Mouse (Mus musculus): ENCODE results near the gene Cd300c. TPM values are rescaled to one million over a fixed set of nuclear protein-coding genes. Genes with fewer than 3 reads are reported as not detected.
"Not testable (repeated sequence)": the region's sequence is repeated elsewhere in the genome, so short reads cannot be mapped to it uniquely, and the experiment has no call there.

The Cd300c gene
- not detected in 2 replicates for polyA plus RNA-seq (2014; fragmentation: Nextera tagmentation; extraction: Ambion mirVana)

GRCm38 (mm10) chr11:114968752-114969207, at the start of gene Cd300c:
TSS of gene Cd300c (minus strand) at chr11:114969157.
- Histone ChIP-seq H3K9me3 (ENCODE audit: control insufficient read depth, low read length) (no peaks in the 10 kb centered on the region), H3K4me3 (ENCODE audit: low read depth, low read length) (no peak within 1 kb of the TSS), H3K27me3 (ENCODE audit: control insufficient read depth, insufficient read depth, low read length) (no peaks in the 10 kb centered on the region), H3K27ac (ENCODE audit: low read depth, low read length) (no peak within 1 kb of the TSS), H3K4me1 (ENCODE audit: control insufficient read depth, insufficient read depth, low read length) (no peaks in the 10 kb centered on the region), H3K4me2 (no peak within 1 kb of the TSS), H3K36me3 (ENCODE audit: control insufficient read depth, insufficient read depth, low read length) (no peaks in the 10 kb centered on the region), H3K9ac (ENCODE audit: low read length) (no peak within 1 kb of the TSS)
- DNase-seq (ENCODE audit: low spot score, missing footprints) (no peak), ATAC-seq (ENCODE audit: low FRiP score) (no peak)
- WGBS: 82% methylated on average over 9 of the region's 9 CpGs

DNA sequence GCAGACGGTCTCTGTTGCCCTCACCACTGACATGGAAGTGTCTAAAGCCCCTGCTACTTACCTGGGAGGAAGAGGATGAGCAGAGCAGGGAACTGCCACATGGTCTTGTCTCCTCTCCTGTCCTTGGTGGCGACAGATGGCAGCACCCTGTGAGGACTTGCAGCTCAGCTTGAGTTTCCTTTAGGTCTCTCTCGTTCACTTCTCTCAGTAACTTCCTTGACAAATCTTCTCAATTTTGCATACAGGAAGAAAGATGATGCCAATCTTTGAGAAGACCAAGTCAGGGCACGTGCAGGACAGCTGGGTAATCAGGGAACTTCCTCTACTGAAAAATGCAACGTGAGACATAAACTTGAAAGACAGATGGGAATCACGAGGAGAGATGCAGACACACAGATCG, 47.1 kb upstream of the Cd300c start, which contains the start of gene Cd300ld2:
TSS of gene Cd300ld2 (minus strand) at position 101 of the 400 bp plus-strand sequence.
- H3K27me3 ChIP-seq (ENCODE audit: control insufficient read depth, insufficient read depth, low read length); DNase-seq (ENCODE audit: low spot score, missing footprints); H3K4me2 ChIP-seq; ATAC-seq (ENCODE audit: low FRiP score); H3K27ac ChIP-seq (ENCODE audit: low read depth, low read length); H3K9ac ChIP-seq (ENCODE audit: low read length); H3K4me3 ChIP-seq (ENCODE audit: low read depth, low read length); H3K9me3 ChIP-seq (ENCODE audit: control insufficient read depth, low read length); H3K4me1 ChIP-seq (ENCODE audit: control insufficient read depth, insufficient read depth, low read length); H3K36me3 ChIP-seq (ENCODE audit: control insufficient read depth, insufficient read depth, low read length): not testable (repeated sequence)
- WGBS: no CpG with 5 or more reads among the region's 7 CpGs

GRCm38 (mm10) chr11:115004070-115004469, 35.1 kb upstream of the Cd300c start:
- no peak overlapping the region for H3K9ac ChIP-seq (ENCODE audit: low read length)
- no peaks in the 10 kb centered on the region for H3K36me3 ChIP-seq (ENCODE audit: control insufficient read depth, insufficient read depth, low read length)
- no peak overlapping the region for H3K4me2 ChIP-seq
- H3K4me3 ChIP-seq (ENCODE audit: low read depth, low read length): no peak overlapping the region
- H3K9me3 ChIP-seq (ENCODE audit: control insufficient read depth, low read length): no peaks in the 10 kb centered on the region
- H3K27me3 ChIP-seq (ENCODE audit: control insufficient read depth, insufficient read depth, low read length): no peaks in the 10 kb centered on the region
- WGBS: 87% methylated on average over 5 of the region's 5 CpGs
- DNase-seq (ENCODE audit: low spot score, missing footprints) (no peak), ATAC-seq (ENCODE audit: low FRiP score) (no peak)
- H3K4me1 ChIP-seq (ENCODE audit: control insufficient read depth, insufficient read depth, low read length): no peaks in the 10 kb centered on the region
- H3K27ac ChIP-seq (ENCODE audit: low read depth, low read length): no peak overlapping the region

DNA sequence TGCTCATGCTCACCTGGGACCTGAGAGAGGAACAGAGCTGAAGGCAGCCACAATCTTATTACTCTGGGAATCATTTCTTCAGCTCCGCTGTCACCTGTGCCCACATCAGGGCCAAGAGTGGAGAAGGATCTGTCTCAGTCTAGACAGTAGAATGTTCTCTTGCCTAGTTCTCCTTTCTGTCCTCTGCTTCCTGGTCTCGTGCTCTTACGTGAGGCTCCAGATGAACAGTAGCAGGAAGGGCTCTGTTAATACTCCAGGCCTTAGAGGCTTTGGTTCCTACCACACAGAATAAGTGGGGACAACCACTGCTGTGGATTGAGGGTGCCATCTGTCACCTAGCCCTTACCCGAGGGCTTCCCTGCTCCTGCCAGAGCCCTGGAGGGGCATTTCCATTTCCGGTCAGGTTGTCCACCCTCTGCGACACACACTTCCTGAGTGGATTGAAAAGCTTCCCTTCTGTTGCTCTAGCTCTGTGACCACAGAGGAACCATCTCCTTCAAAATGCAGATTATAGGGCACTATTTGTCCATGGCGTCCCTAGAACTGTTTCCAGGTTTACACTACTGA, 32.6 kb upstream of the Cd300c start, which contains the start of gene Cd300c2:
TSS of gene Cd300c2 (minus strand) at position 407 of the 567 bp plus-strand sequence.
- DNase-seq (ENCODE audit: low spot score, missing footprints): no peak
- WGBS: 91% methylated on average over 7 of the region's 7 CpGs
- no peak within 1 kb of the TSS for H3K4me2 ChIP-seq

DNA sequence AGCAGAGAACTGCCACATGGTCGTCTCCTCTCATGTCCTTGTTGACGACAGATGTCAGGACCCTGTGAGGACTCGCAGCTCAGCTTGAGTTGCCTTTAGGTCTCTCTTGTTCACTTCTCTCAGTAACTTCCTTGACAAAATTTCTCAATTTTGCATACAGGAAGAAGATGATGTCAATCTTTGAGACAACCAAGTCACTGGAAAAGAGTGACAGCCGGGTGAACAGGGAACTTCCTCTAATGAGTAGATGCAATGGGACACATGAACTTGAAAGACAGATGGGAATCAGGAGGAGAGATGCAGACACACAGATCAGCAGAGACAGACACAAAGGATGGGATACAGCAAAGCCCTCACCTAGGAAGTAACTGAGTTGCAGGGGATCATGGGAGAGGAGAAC, 20.8 kb upstream of the Cd300c start, which contains the start of gene Cd300ld:
TSS of gene Cd300ld (minus strand) at position 130 of the 400 bp plus-strand sequence.
- H3K27ac ChIP-seq (ENCODE audit: low read depth, low read length): no peak within 1 kb of the TSS
- no peaks in the 10 kb centered on the region for H3K36me3 ChIP-seq (ENCODE audit: control insufficient read depth, insufficient read depth, low read length)
- WGBS: 82% methylated on average over 4 of the region's 4 CpGs
- ATAC-seq (ENCODE audit: low FRiP score) (no peak), DNase-seq (ENCODE audit: low spot score, missing footprints) (no peak)
- H3K9me3 ChIP-seq (ENCODE audit: control insufficient read depth, low read length): no peaks in the 10 kb centered on the region
- no peak within 1 kb of the TSS for H3K4me3 ChIP-seq (ENCODE audit: low read depth, low read length)
- no peaks in the 10 kb centered on the region for H3K4me1 ChIP-seq (ENCODE audit: control insufficient read depth, insufficient read depth, low read length)
- no peak within 1 kb of the TSS for H3K9ac ChIP-seq (ENCODE audit: low read length)
- H3K4me2 ChIP-seq: no peak within 1 kb of the TSS
- H3K27me3 ChIP-seq (ENCODE audit: control insufficient read depth, insufficient read depth, low read length): no peaks in the 10 kb centered on the region

More for the DNA sequence above, 32.6 kb upstream of the Cd300c start, which contains the start of gene Cd300c2:
- Histone ChIP-seq H3K27me3 (ENCODE audit: control insufficient read depth, insufficient read depth, low read length) (no peaks in the 10 kb centered on the region), H3K36me3 (ENCODE audit: control insufficient read depth, insufficient read depth, low read length) (no peaks in the 10 kb centered on the region), H3K4me1 (ENCODE audit: control insufficient read depth, insufficient read depth, low read length) (no peaks in the 10 kb centered on the region), H3K27ac (ENCODE audit: low read depth, low read length) (no peak within 1 kb of the TSS), H3K4me3 (ENCODE audit: low read depth, low read length) (no peak within 1 kb of the TSS), H3K9me3 (ENCODE audit: control insufficient read depth, low read length) (no peaks in the 10 kb centered on the region), H3K9ac (ENCODE audit: low read length) (no peak within 1 kb of the TSS)
- ATAC-seq (ENCODE audit: low FRiP score): no peak

DNA sequence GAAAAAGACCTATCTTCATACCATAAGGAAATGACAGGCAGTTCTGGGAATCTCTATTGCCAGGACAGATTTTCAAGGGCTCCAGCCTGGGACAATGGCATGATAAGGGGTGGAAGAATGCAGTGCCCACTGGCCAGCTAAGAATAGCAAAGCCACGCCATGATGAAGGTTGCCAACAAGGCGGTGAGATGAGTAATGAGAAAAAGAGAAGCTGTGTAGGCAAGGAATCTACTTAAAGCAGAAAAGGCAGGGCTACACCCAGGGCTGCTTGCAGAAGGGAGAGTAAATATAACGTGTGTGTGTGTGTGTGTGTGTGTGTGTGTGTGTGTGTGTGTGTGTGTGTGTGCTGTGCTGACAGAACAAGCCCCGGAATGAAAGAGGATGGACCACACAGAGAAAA, 12.9 kb upstream of the Cd300c start:
- no peak for DNase-seq (ENCODE audit: low spot score, missing footprints)
- no peak for ATAC-seq (ENCODE audit: low FRiP score)
- no peak overlapping the region for H3K9ac ChIP-seq (ENCODE audit: low read length)
- no peaks in the 10 kb centered on the region for H3K4me1 ChIP-seq (ENCODE audit: control insufficient read depth, insufficient read depth, low read length)
- 78% methylated on average over 4 of the region's 4 CpGs for WGBS
- H3K9me3 ChIP-seq (ENCODE audit: control insufficient read depth, low read length): peaks cover 9% of the 10 kb centered on the region; the same call in 1 of the 2 replicates
- H3K4me2 ChIP-seq: no peak overlapping the region
- no peak overlapping the region for H3K4me3 ChIP-seq (ENCODE audit: low read depth, low read length)
- no peak overlapping the region for H3K27ac ChIP-seq (ENCODE audit: low read depth, low read length)
- no peaks in the 10 kb centered on the region for H3K36me3 ChIP-seq (ENCODE audit: control insufficient read depth, insufficient read depth, low read length)
- no peaks in the 10 kb centered on the region for H3K27me3 ChIP-seq (ENCODE audit: control insufficient read depth, insufficient read depth, low read length)

DNA sequence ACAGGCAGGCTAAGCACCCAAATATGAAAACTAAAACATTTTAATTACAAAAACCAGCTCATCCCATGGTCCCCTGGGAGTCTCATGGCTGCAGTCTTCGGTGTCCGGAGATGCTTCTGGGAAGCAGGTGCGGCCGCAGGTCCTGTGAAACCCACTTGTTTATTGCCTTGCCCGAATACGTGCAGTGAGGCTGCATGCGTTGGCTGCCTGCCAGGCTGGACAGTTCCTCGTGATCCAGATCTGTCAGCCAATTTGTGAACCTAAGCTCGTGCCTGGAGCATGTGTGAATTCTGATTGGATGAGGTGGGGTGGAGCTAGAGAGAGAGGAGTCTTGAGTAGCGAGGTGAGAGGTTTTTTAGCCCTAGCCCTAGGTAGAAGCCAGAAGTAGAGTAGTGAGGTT, 3.8 kb upstream of the Cd300c start:
- H3K9ac ChIP-seq (ENCODE audit: low read length): no peak overlapping the region
- H3K4me2 ChIP-seq: no peak overlapping the region
- no peak overlapping the region for H3K27ac ChIP-seq (ENCODE audit: low read depth, low read length)
- 91% methylated on average over 10 of the region's 10 CpGs for WGBS
- DNase-seq (ENCODE audit: low spot score, missing footprints): no peak
- H3K27me3 ChIP-seq (ENCODE audit: control insufficient read depth, insufficient read depth, low read length): no peaks in the 10 kb centered on the region
- H3K9me3 ChIP-seq (ENCODE audit: control insufficient read depth, low read length): no peaks in the 10 kb centered on the region; the same call in 1 of the 2 replicates
- no peaks in the 10 kb centered on the region for H3K4me1 ChIP-seq (ENCODE audit: control insufficient read depth, insufficient read depth, low read length)
- no peaks in the 10 kb centered on the region for H3K36me3 ChIP-seq (ENCODE audit: control insufficient read depth, insufficient read depth, low read length)
- no peak for ATAC-seq (ENCODE audit: low FRiP score)
- no peak overlapping the region for H3K4me3 ChIP-seq (ENCODE audit: low read depth, low read length)

DNA sequence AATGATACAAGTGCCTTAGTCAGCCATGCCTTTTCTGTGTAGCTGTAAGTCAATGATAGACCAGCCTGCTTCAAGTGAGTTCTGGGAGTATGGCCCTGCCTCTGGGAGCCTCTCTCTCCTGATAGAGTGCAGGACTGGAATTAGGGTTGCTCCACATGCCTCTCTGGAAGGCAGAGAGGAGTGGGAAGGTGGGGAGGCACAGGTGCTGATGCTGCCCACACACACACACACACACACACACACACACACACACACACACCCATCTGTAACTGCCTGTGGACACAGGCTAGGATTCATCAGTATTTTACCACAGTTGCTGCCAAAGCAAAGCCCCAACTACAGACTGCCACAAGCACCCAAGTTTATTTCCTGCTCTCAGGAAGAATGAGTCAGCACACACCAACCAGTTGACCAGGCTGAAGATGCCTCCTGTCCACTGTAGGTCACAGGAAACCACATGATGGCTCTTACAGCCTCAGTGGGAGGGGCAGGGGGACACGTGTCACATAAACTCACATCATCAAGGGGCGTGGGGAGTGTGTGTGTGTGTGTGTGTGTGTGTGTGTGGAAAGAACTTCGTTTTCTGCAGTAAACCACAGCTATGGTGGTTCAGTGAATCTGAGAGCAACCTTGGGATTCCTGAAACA, 3.7 kb downstream of the Cd300c start:
- WGBS: 76% methylated on average over 3 of the region's 3 CpGs
- ATAC-seq (ENCODE audit: low FRiP score) (no peak), DNase-seq (ENCODE audit: low spot score, missing footprints) (no peak)
- H3K4me2 ChIP-seq: no peak overlapping the region
- no peak overlapping the region for H3K9ac ChIP-seq (ENCODE audit: low read length)
- no peaks in the 10 kb centered on the region for H3K4me1 ChIP-seq (ENCODE audit: control insufficient read depth, insufficient read depth, low read length)
- no peaks in the 10 kb centered on the region for H3K36me3 ChIP-seq (ENCODE audit: control insufficient read depth, insufficient read depth, low read length)
- no peak overlapping the region for H3K27ac ChIP-seq (ENCODE audit: low read depth, low read length)
- H3K9me3 ChIP-seq (ENCODE audit: control insufficient read depth, low read length): no peaks in the 10 kb centered on the region
- no peaks in the 10 kb centered on the region for H3K27me3 ChIP-seq (ENCODE audit: control insufficient read depth, insufficient read depth, low read length)
- no peak overlapping the region for H3K4me3 ChIP-seq (ENCODE audit: low read depth, low read length)

DNA sequence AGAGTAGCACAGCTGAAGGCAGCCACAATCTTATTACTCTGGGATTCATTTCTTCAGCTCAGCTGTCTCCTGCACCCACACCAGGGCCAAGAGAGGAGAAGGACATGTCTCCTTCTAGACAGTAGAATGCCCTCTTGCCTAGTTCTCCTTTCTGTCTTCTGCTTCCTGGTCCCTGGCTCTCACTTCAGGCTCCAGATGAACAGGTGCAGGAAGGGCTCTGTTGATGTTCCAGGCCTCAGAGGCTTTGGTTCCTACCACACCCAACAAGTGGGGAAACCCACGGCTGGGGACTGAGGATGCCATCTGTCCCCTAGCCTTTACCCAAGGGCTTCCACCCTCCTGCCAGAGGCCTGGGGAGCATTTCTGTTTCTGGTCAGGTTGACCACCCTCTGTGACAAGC, 8.6 kb downstream of the Cd300c start:
- no peak overlapping the region for H3K4me3 ChIP-seq (ENCODE audit: low read depth, low read length)
- 79% methylated on average over 1 of the region's 1 CpGs for WGBS
- H3K4me1 ChIP-seq (ENCODE audit: control insufficient read depth, insufficient read depth, low read length): no peaks in the 10 kb centered on the region
- H3K36me3 ChIP-seq (ENCODE audit: control insufficient read depth, insufficient read depth, low read length): no peaks in the 10 kb centered on the region
- H3K27ac ChIP-seq (ENCODE audit: low read depth, low read length): no peak overlapping the region
- no peaks in the 10 kb centered on the region for H3K27me3 ChIP-seq (ENCODE audit: control insufficient read depth, insufficient read depth, low read length)
- H3K9me3 ChIP-seq (ENCODE audit: control insufficient read depth, low read length): no peaks in the 10 kb centered on the region
- DNase-seq (ENCODE audit: low spot score, missing footprints) (no peak), ATAC-seq (ENCODE audit: low FRiP score) (no peak)
- H3K4me2 ChIP-seq: no peak overlapping the region
- no peak overlapping the region for H3K9ac ChIP-seq (ENCODE audit: low read length)

Data from midbrain, embryonic 11.5 days (tissue).